Mouse (Mus musculus) myocyte (in vitro differentiated cells): Measurements from ENCODE around the gene Gnptg. TPM values are rescaled to one million over a fixed set of nuclear protein-coding genes. Genes with fewer than 3 reads are reported as not detected.
A peak's percentile ranks its signal among the peaks of the same experiment; 100 is the strongest.

Experiments
- H3K27me3 ChIP-seq: one replicate; pipeline ENCODE4 v1.6.1; 2011; ENCODE audit not compliant: control insufficient read depth, insufficient read depth, insufficient read length
- H3K36me3 ChIP-seq: one replicate; pipeline ENCODE4 v1.6.1; 2011; ENCODE audit not compliant: control insufficient read depth, insufficient read depth
- H3K4me2 ChIP-seq: one replicate; pipeline ENCODE4 v1.6.1; 2011; ENCODE audit warnings: low read depth, control low read depth
- H3K4me3 ChIP-seq: one replicate; pipeline ENCODE4 v1.5.1; 2011; ENCODE audit warnings: mild to moderate bottlenecking, control low read depth, moderate library complexity
- H3K79me2 ChIP-seq: one replicate; pipeline ENCODE4 v1.6.1; 2011; ENCODE audit not compliant: control insufficient read depth, insufficient read depth
- H3ac ChIP-seq: one replicate; pipeline ENCODE4 v1.6.1; 2011; ENCODE audit not compliant: control insufficient read depth, insufficient read length
- CEBPB ChIP-seq: IDR thresholded peaks from 2 replicates; pipeline ENCODE4 v1.6.1; 2011; ENCODE audit warnings: mild to moderate bottlenecking, moderate library complexity; ENCODE audit not compliant: poor library complexity, insufficient read depth, severe bottlenecking
- E2F4 ChIP-seq: IDR thresholded peaks from one replicate; pipeline ENCODE4 v1.6.1; 2011; ENCODE audit warnings: mild to moderate bottlenecking, control low read depth, moderate library complexity; ENCODE audit not compliant: insufficient read depth
- MAX ChIP-seq: IDR thresholded peaks from one replicate; pipeline ENCODE4 v1.6.1; 2011; ENCODE audit warnings: low read depth, mild to moderate bottlenecking, control low read depth
- MYOD1 ChIP-seq, 3 experiments: IDR thresholded peaks; one replicate each; pipeline ENCODE4 v1.6.1; 2011; ENCODE audit warnings: control low read depth in 2 of 3, low read depth in 2 of 3, mild to moderate bottlenecking in 2 of 3, moderate library complexity in 1 of 3; ENCODE audit not compliant: insufficient read length in 2 of 3, control insufficient read depth in 1 of 3
- MYOG ChIP-seq, 3 experiments: IDR thresholded peaks; one replicate each; pipeline ENCODE4 v1.6.1; 2011; ENCODE audit warnings: control low read depth in 2 of 3, low read depth in 2 of 3, mild to moderate bottlenecking in 2 of 3; ENCODE audit not compliant: insufficient read length in 2 of 3, control insufficient read depth in 1 of 3, insufficient read depth in 1 of 3
- POLR2A ChIP-seq: IDR thresholded peaks from one replicate; pipeline ENCODE4 v1.6.1; 2011; ENCODE audit warnings: low read depth, mild to moderate bottlenecking, control low read depth, moderate library complexity; ENCODE audit not compliant: insufficient read length
- POLR2AphosphoS2 ChIP-seq: IDR thresholded peaks from one replicate; pipeline ENCODE4 v1.6.1; 2011; ENCODE audit warnings: low read depth, control low read depth; ENCODE audit not compliant: insufficient read length
- REST ChIP-seq: IDR thresholded peaks from one replicate; pipeline ENCODE4 v1.6.1; 2011; ENCODE audit warnings: mild to moderate bottlenecking, control low read depth, moderate library complexity; ENCODE audit not compliant: insufficient read depth, insufficient read length
- SRF ChIP-seq: IDR thresholded peaks from one replicate; pipeline ENCODE4 v1.6.1; 2011; ENCODE audit warnings: low read depth; ENCODE audit not compliant: control insufficient read depth, insufficient read length
- TCF12 ChIP-seq: IDR thresholded peaks from one replicate; pipeline ENCODE4 v1.6.1; 2011; ENCODE audit warnings: mild to moderate bottlenecking, control low read depth; ENCODE audit not compliant: poor library complexity, insufficient read depth, severe bottlenecking
- TCF3 ChIP-seq: IDR thresholded peaks from one replicate; pipeline ENCODE4 v1.6.1; 2011; ENCODE audit warnings: low read depth, control low read depth; ENCODE audit not compliant: insufficient read length
- USF1 ChIP-seq: IDR thresholded peaks from one replicate; pipeline ENCODE4 v1.6.1; 2011; ENCODE audit warnings: low read depth, mild to moderate bottlenecking, control low read depth, moderate library complexity
- polyA plus RNA-seq: library from polyadenylated mRNA; unstranded; fragments of >200 nt; fragmentation: generic; extraction: Trizol; gene quantifications from one replicate; pipeline ENCODE4 v1.2.1, GENCODE M21; 2012; ENCODE audit warnings: missing spikeins

The Gnptg gene
- polyA plus RNA-seq, 1 experiment, result 26.5 TPM

DNA sequence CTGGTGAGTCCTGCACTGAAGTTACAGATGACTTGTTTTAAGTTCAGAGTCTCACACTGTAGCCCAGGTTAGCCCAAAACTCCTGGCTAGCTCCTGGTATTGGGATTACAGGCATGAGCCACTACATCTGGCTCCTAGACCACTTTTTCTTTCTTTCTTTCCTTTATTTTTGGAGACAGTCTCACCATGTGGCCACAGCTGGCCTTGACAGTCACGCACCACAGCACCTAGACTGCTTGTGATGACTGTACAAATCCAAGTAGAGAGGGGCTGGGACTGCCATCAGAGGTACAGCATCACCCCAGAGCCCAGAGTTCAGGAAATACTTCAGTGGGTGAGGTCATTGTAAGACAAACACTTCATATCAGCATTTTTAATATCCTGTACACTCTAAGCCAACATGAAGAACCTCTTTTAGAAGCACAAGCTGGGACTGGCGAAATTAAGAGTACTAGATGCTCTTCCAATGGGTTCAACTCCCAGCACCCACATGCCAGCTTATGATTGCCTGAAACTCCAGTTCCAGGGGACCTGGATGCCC, 30.9 kb upstream of the Gnptg start:
- peaks cover 33% of the 10 kb centered on the region for H3K36me3 ChIP-seq
- peak overlapping the region; percentile 100 for H3K4me3 ChIP-seq
- H3ac ChIP-seq, result no peak overlapping the region
- H3K4me2 ChIP-seq, result peak overlapping the region; percentile 95
- TF ChIP-seq E2F4, result no peak
- no peaks in the 10 kb centered on the region for H3K27me3 ChIP-seq
- peaks cover 68% of the 10 kb centered on the region for H3K79me2 ChIP-seq

DNA sequence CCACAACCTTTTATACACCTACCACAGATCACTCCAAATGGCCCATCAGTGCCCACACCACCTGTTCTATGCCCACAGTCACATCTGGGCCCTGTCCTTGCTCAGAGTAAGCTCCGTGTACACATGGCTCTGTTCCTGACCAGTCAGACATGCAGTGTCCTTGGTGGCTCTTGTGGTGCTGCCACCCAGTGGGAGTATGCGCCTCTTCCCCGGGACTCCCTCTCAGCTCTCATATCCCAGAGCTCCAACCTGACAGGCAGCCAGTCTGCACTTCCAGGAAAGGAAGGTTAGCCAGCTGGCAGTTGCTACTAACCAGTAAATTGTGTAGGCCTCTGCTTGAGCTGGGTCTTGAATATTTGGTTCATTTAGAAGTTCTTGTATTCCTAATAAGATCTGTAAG, 24.5 kb upstream of the Gnptg start:
- peaks cover 62% of the 10 kb centered on the region for H3K36me3 ChIP-seq
- no peak overlapping the region for H3ac ChIP-seq
- no peak overlapping the region for H3K4me2 ChIP-seq
- TF ChIP-seq E2F4 (no peak), CEBPB (no peak), TCF3 (no peak), TCF12 (no peak), USF1 (no peak), MAX (no peak), MYOD1 (IDR thresholded peaks at IDR 0.05; ENCODE audit: control insufficient read depth in 1 of 3, insufficient read length in 2 of 3, low read depth in 2 of 3) (no peak), POLR2A (no peak), SRF (no peak), REST (no peak), POLR2AphosphoS2 (no peak), MYOG (IDR thresholded peaks at IDR 0.05; ENCODE audit: control insufficient read depth in 1 of 3, insufficient read depth in 1 of 3, insufficient read length in 2 of 3, low read depth in 2 of 3) (no peak)
- no peak overlapping the region for H3K4me3 ChIP-seq
- H3K27me3 ChIP-seq, result no peaks in the 10 kb centered on the region
- peaks cover 31% of the 10 kb centered on the region for H3K79me2 ChIP-seq

DNA sequence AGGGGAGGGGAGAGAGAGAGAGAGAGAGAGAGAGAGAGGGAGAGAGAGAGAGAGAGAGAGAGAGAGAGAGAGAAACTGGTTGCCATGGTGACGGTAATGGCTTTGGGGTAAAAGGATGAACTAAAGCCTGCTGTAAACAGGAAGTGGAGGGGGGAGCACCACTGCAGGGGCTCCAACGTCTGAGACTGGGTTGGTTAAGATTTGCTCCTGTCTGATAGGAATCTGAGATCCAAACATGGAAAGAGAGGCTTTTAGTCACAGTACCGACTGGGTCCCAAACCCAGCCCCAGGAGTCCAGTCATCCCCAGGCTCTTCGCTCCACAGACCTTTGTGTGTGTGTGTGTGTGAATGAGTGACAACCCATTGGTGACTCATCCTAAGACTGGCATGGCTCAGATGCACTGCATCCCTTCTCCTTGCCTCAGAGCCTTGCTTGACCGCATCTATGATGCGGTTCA, 17.9 kb upstream of the Gnptg start:
- no peak overlapping the region for H3ac ChIP-seq
- H3K79me2 ChIP-seq, result no peaks in the 10 kb centered on the region
- peaks cover 29% of the 10 kb centered on the region for H3K27me3 ChIP-seq
- no peak overlapping the region for H3K4me2 ChIP-seq
- TF ChIP-seq MYOD1 (IDR thresholded peaks at IDR 0.05; ENCODE audit: control insufficient read depth in 1 of 3, insufficient read length in 2 of 3, low read depth in 2 of 3), result no peak
- no peak for TF ChIP-seq SRF
- H3K4me3 ChIP-seq, result no peak overlapping the region
- peaks cover 3% of the 10 kb centered on the region for H3K36me3 ChIP-seq

DNA sequence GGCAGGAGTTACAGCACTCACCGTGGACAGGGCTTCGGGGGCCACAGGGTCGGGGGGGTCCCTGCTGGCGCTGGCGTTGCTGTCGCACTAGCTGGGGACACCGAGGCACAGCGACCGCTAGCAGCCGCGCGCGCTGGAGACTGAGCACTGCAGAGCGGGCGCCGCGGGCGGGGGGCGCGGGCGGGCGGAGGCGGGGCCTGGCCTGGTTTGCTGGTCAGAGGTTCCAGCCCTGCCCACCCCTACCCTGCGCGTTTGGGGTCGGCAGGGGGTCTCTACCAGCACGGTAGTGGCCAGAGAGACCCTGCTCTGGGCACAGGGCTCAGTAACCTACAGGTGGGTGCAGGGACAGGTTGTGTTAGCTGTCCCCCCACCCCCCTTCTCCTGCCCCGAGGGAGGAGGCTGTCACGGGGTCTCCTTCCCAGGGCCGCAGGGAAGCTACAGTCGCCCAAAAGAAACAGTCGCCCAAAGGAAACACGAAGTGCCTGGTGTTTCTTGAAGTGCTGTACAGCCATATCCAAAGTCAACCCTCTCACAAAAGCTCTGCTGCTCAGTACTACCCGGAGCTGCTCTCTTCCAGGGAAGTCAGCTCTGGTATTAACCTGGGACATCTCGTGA, 16.3 kb upstream of the Gnptg start, which contains the start of gene Baiap3:
Gene Baiap3 (minus strand): TSS at position 225 of the 615 bp plus-strand sequence.
- H3K27me3 ChIP-seq, result peaks cover 41% of the 10 kb centered on the region
- H3K4me2 ChIP-seq, result no peak within 1 kb of the TSS
- TF ChIP-seq MYOD1 (IDR thresholded peaks at IDR 0.05; ENCODE audit: control insufficient read depth in 1 of 3, insufficient read length in 2 of 3, low read depth in 2 of 3) (no peak), TCF12 (no peak), CEBPB (no peak)
- H3K4me3 ChIP-seq, result no peak within 1 kb of the TSS
- no peak within 1 kb of the TSS for H3ac ChIP-seq
- H3K36me3 ChIP-seq, result no peaks in the 10 kb centered on the region
- H3K79me2 ChIP-seq, result no peaks in the 10 kb centered on the region

- TF ChIP-seq POLR2A (no peak), SRF (no peak), TCF3 (no peak), MAX (no peak), MYOD1 (IDR thresholded peaks at IDR 0.05; ENCODE audit: control insufficient read depth in 1 of 3, insufficient read length in 2 of 3, low read depth in 2 of 3) (no peak), CEBPB (no peak), E2F4 (no peak), USF1 (no peak), TCF12 (no peak), REST (no peak), POLR2AphosphoS2 (no peak), MYOG (IDR thresholded peaks at IDR 0.05; ENCODE audit: control insufficient read depth in 1 of 3, insufficient read depth in 1 of 3, insufficient read length in 2 of 3, low read depth in 2 of 3) (no peak)
- Histone ChIP-seq H3K36me3 (no peaks in the 10 kb centered on the region), H3K4me2 (no peak overlapping the region), H3K4me3 (no peak overlapping the region), H3K79me2 (no peaks in the 10 kb centered on the region), H3K27me3 (peaks cover 51% of the 10 kb centered on the region), H3ac (no peak overlapping the region)
Observed at GRCm38 (mm10) chr17:25255110-25255509, 15.2 kb upstream of the Gnptg start.
